Mouse (Mus musculus) left cerebral cortex, postnatal 25 days (tissue): ENCODE data around the gene Arntl. TPM values are rescaled to one million over a fixed set of nuclear protein-coding genes. Genes with fewer than 3 reads are reported as not detected.

Source experiments
- DNase-seq, 2 experiments: peaks; one replicate each; pipeline ENCODE4 v3.0.0; 2022; ENCODE audit warnings: low spot score in 2 of 2, mixed read lengths in 1 of 2
- intact Hi-C: fragments of 180-260 bp; cut with DNase I; formaldehyde crosslinking; loops from one replicate; pipeline ENCODE4 v1.15.1; 2025
- total RNA-seq, 2 experiments: library from RNA; stranded (reverse); gene quantifications; 2 replicates each; pipeline ENCODE4 v1.2.3; 2021

Arntl gene
- total RNA-seq: 10 to 100 TPM; 38.1 to 48.8 TPM

- intact Hi-C loops: loop anchor here (2.0 to 5.0 kb wide), 3 partner anchors 42 to 100 kb away; no protein-coding TSS in a partner anchor
- peak; percentile 95 to 99 for DNase-seq
Measured at GRCm38 (mm10) chr7:113206644-113207470, at the start of gene Arntl. TSS of gene Arntl (plus strand) at chr7:113207465.

GRCm38 (mm10) chr7:113161077-113161698, 46.1 kb upstream of the Arntl start:
- DNase-seq: peak in 1 of 2 experiments; percentile 88
- intact Hi-C loops: loop anchor here (5.0 kb wide), 1 partner anchor 86 kb away; no protein-coding TSS in a partner anchor

GRCm38 (mm10) chr7:113164719-113165118, 42.5 kb upstream of the Arntl start:
- DNase-seq: peak in 1 of 2 experiments; percentile 92
- intact Hi-C loops: loop anchor here (2.0 to 5.0 kb wide), 2 partner anchors 42 to 83 kb away; partner anchors contain the start of gene Arntl

GRCm38 (mm10) chr7:113167092-113167491, 40.2 kb upstream of the Arntl start:
- DNase-seq: no peak
- intact Hi-C loops: loop anchor here (2.0 kb wide), 1 partner anchor 24 kb away; no protein-coding TSS in a partner anchor

- intact Hi-C loops: no loop called here
Measured at GRCm38 (mm10) chr7:113168609-113169008, 38.7 kb upstream of the Arntl start.

GRCm38 (mm10) chr7:113172425-113172824, 34.8 kb upstream of the Arntl start:
- no peak for DNase-seq
- intact Hi-C loops: no loop called here

More at GRCm38 (mm10) chr7:113168609-113169008, 38.7 kb upstream of the Arntl start:
- peak in 1 of 2 experiments; percentile 61 for DNase-seq

- intact Hi-C loops: no loop called here
- peak in 1 of 2 experiments; percentile 40 for DNase-seq
Measured at GRCm38 (mm10) chr7:113175481-113175880, 31.8 kb upstream of the Arntl start.

- no peak for DNase-seq
- intact Hi-C loops: no loop called here
Measured at GRCm38 (mm10) chr7:113178073-113178472, 29.2 kb upstream of the Arntl start.

- no peak for DNase-seq
- intact Hi-C loops: no loop called here
Measured at GRCm38 (mm10) chr7:113183787-113184186, 23.5 kb upstream of the Arntl start.

GRCm38 (mm10) chr7:113185056-113185455, 22.2 kb upstream of the Arntl start:
- intact Hi-C loops: no loop called here
- no peak for DNase-seq

GRCm38 (mm10) chr7:113186041-113186800, 21.0 kb upstream of the Arntl start:
- intact Hi-C loops: no loop called here
- no peak for DNase-seq

GRCm38 (mm10) chr7:113188091-113188490, 19.2 kb upstream of the Arntl start:
- DNase-seq: no peak
- intact Hi-C loops: no loop called here

- intact Hi-C loops: no loop called here
- DNase-seq: no peak
Measured at GRCm38 (mm10) chr7:113188566-113188965, 18.7 kb upstream of the Arntl start.

GRCm38 (mm10) chr7:113191787-113192186, 15.5 kb upstream of the Arntl start:
- no peak for DNase-seq
- intact Hi-C loops: no loop called here

- DNase-seq: no peak
- intact Hi-C loops: no loop called here
Measured at GRCm38 (mm10) chr7:113192714-113193365, 14.4 kb upstream of the Arntl start.

GRCm38 (mm10) chr7:113193872-113194271, 13.4 kb upstream of the Arntl start:
- intact Hi-C loops: no loop called here
- no peak for DNase-seq

- no peak for DNase-seq
- intact Hi-C loops: no loop called here
Measured at GRCm38 (mm10) chr7:113195271-113195670, 12.0 kb upstream of the Arntl start.

GRCm38 (mm10) chr7:113196171-113196570, 11.1 kb upstream of the Arntl start:
- no peak for DNase-seq
- intact Hi-C loops: no loop called here

- no peak for DNase-seq
- intact Hi-C loops: no loop called here
Measured at GRCm38 (mm10) chr7:113197161-113197775, 10.0 kb upstream of the Arntl start.
